Mouse (Mus musculus) kidney, postnatal 10 days (tissue): ENCODE data around the gene Vmn1r81.

ENCODE experiments used
- DNase-seq: peaks from one replicate; pipeline ENCODE4 v3.0.0; 2021; ENCODE audit warnings: mixed read lengths

Gene Vmn1r81

DNA sequence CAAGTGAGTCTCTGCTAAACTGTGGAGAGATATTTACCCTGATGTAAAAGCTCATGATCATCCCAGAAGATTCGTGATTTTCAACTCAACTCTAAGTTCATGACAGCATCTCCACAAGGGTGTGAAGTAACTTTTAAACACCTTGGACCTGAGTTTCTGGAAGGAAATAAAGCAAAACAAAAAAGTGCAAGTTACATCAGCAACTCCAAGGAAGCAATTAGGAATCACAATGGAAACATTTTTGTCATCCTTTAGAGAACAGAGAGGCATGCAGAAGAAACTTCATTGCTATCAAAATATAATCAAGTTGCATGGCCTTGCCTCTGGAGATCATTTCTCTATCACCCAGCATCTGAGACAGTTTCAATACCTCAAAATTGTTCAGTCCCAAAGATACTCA lies at the start of gene Vmn1r81:
Gene Vmn1r81 (minus strand): TSS at position 101 of the 400 bp plus-strand sequence.
- no peak for DNase-seq

DNA sequence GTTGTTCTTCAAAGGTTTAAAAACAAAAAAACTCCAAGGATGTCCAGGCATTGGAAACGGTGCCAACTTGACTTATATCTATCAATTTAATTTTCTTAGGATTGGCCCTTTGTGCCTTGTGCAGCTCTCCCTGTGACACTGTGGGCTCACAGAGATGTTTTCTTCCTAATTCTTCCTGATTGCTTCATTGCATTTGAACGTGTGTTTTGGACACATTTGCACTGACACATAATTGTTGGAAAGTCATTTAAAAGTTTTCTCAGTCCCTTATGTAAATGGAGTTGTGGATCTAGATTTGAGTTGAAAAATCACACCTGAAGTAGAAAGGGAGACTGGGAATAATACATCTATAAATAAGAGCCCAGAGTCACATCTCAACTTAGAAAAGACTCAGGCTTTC lies 32.1 kb upstream of the Vmn1r81 start, which contains the start of gene Vmn1r82:
Gene Vmn1r82 (plus strand): TSS at position 301 of the 400 bp plus-strand sequence.
- no peak for DNase-seq

DNA sequence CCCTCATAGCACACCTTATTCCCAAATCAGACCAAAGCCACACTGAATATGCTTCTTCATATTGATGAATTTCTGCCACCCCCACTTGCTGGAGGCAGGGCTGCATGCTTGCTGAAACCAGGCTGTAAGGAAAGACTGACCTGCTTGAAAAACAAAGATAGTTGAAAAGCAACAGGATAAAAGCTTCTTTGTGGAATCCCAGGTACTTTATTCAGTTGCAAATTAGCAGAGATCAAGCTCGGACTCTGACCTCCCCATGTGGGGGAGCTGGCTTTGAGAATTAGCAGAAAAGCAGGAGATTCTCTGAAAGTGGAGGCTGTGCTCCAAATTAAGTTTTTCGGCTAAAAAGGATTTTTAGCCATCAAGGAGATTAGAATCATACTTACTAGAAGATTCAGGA lies 63.9 kb downstream of the Vmn1r81 start:
- DNase-seq, result no peak
